ENCODE assay signal across 8 mouse cellular contexts in the genomic region with DNA sequence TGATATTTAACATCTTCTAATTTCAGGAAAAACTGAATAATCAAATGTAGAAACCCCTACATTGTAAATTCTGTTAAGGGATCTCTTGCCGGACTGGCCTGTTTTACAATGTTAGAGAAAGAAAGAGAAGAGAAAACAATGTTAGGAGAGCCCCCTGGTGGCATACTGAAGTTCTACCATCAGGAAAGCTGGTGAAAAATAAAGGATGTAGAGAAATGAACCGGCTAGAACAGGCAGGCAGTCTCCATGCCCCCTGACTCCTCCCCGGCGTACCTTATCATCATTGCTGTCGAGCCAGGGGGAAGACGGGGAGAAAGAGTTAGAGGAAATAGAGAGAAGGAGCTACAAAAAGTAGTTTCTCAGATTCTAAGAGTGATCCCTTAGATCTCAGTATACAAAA. TPM values are rescaled to one million over a fixed set of nuclear protein-coding genes. Genes with fewer than 3 reads are reported as not detected.
DNase-seq lines count a peak whose midpoint lies in the region; ATAC-seq lines count a peak whose summit lies in the region.
"Had no signal": no experiment of that assay in that cellular context is flagged by ENCODE, and none has a peak within 500 bp of the region (broad histone marks: within the 10 kb centered on the region; RNA-seq: fewer than 3 reads in every experiment).

No protein-coding gene starts in this region.

- H3K4me1 ChIP-seq in midbrain, embryonic 14.5 days (ENCODE audit: control insufficient read depth, insufficient read depth, low read length) = no peaks in the 10 kb centered on the region
- H3K4me1 ChIP-seq in midbrain, embryonic 11.5 days (ENCODE audit: control insufficient read depth, insufficient read depth, low read length) = no peaks in the 10 kb centered on the region

- ATAC-seq in midbrain, embryonic 14.5 days (ENCODE audit: low FRiP score, low TSS enrichment) = no peak
- ATAC-seq in midbrain, embryonic 11.5 days (ENCODE audit: low FRiP score) = no peak
- ATAC-seq in hematopoietic stem cell, adult 5-6 weeks (replicated peaks in 1 of 2; ENCODE audit: insufficient read depth in 1 of 2, low FRiP score in 2 of 2, low TSS enrichment in 1 of 2, low read depth in 1 of 2, poor library complexity in 2 of 2, severe bottlenecking in 2 of 2) = peak; percentile 43 to 46; a peak in 2 of 4 replicates

- no peak overlapping the region for H3K4me2 ChIP-seq in midbrain, embryonic 14.5 days (ENCODE audit: low read length)
- no peak overlapping the region for H3K4me2 ChIP-seq in midbrain, embryonic 11.5 days

- intact Hi-C loops in left cerebral cortex, postnatal 4 days (cut with DNase I) = no loop called here

- H3K27me3 ChIP-seq in midbrain, embryonic 14.5 days (ENCODE audit: control insufficient read depth, insufficient read depth, low read length) = peaks cover 65% of the 10 kb centered on the region
- H3K27me3 ChIP-seq in midbrain, embryonic 11.5 days (ENCODE audit: control insufficient read depth, insufficient read depth, low read length) = peaks cover 43% of the 10 kb centered on the region

- H3K4me3 ChIP-seq in midbrain, embryonic 14.5 days (replicated peaks; ENCODE audit: low read depth, low read length) = no peak overlapping the region
- no peak overlapping the region for H3K4me3 ChIP-seq in midbrain, embryonic 11.5 days (ENCODE audit: low read depth, low read length)

- no peak overlapping the region for H3K9ac ChIP-seq in midbrain, embryonic 14.5 days (replicated peaks; ENCODE audit: low read length)
- H3K9ac ChIP-seq in midbrain, embryonic 11.5 days (ENCODE audit: low read length) = no peak overlapping the region

- peak; percentile 86 for DNase-seq in midbrain, embryonic 14.5 days
- no peak for DNase-seq in midbrain, embryonic 11.5 days (ENCODE audit: low spot score, missing footprints)
- DNase-seq in NIH3T3 (ENCODE audit: low read depth) = peak; percentile 76
- peak; percentile 45 for DNase-seq in cerebellum, adult 9-10 months
- DNase-seq in left cerebral cortex, postnatal 4 days = peak; percentile 52
- DNase-seq in right cerebral cortex, postnatal 14 days = peak; percentile 48

- no peak overlapping the region for H3K27ac ChIP-seq in midbrain, embryonic 14.5 days (replicated peaks; ENCODE audit: low read depth, low read length)
- no peak overlapping the region for H3K27ac ChIP-seq in midbrain, embryonic 11.5 days (ENCODE audit: low read depth, low read length)

- H3K36me3 ChIP-seq in midbrain, embryonic 14.5 days (ENCODE audit: control insufficient read depth, insufficient read depth, low read length) = no peaks in the 10 kb centered on the region
- H3K36me3 ChIP-seq in midbrain, embryonic 11.5 days (ENCODE audit: control insufficient read depth, insufficient read depth, low read length) = no peaks in the 10 kb centered on the region

- no peaks in the 10 kb centered on the region for H3K9me3 ChIP-seq in midbrain, embryonic 14.5 days (ENCODE audit: control insufficient read depth, low read length)
- H3K9me3 ChIP-seq in midbrain, embryonic 11.5 days (ENCODE audit: control insufficient read depth, low read length) = no peaks in the 10 kb centered on the region

- WGBS in midbrain, embryonic 14.5 days = 4% methylated on average over 6 of the region's 6 CpGs
- 15% methylated on average over 6 of the region's 6 CpGs for WGBS in midbrain, embryonic 11.5 days

RNA-seq across cellular contexts. Expression of gene 4930447C04Rik, which starts 32.6 kb away (rescaled TPM):
- polyA plus RNA-seq in midbrain, embryonic 14.5 days (2014; fragmentation: Nextera tagmentation; extraction: Ambion mirVana) = 2.9 and 3.0 TPM in 2 replicates
- 1.3 and 2.6 TPM in 2 replicates for polyA plus RNA-seq in midbrain, embryonic 11.5 days (2014; fragmentation: Nextera tagmentation; extraction: Ambion mirVana)
- 11.9 and 23.3 TPM in 2 replicates for total RNA-seq in hematopoietic stem cell, adult 5-6 weeks (2017)
- 1 to 10 TPM; 5.8 to 7.8 TPM for total RNA-seq in left cerebral cortex, postnatal 4 days (2021)

RNA-seq across cellular contexts. Expression of gene Six6, which starts 33.5 kb away (rescaled TPM):
- polyA plus RNA-seq in midbrain, embryonic 14.5 days (2014; fragmentation: Nextera tagmentation; extraction: Ambion mirVana) = not detected in 2 replicates
- polyA plus RNA-seq in midbrain, embryonic 11.5 days (2014; fragmentation: Nextera tagmentation; extraction: Ambion mirVana) = 0.03 TPM in 1 of 2 replicates, not detected in the other
- total RNA-seq in hematopoietic stem cell, adult 5-6 weeks (2017) = not detected in 2 replicates
- total RNA-seq in left cerebral cortex, postnatal 4 days (2021) = under 1 TPM in 1 of 2 experiments, not detected in 1; 0.10 TPM
- total RNA-seq: gastrocnemius, adult 8-10 months had no signal

Comparison
In these comparisons a context has a peak if more than half of its experiments do, and no peak if none do; other contexts are left out.
1. ATAC-seq: peak in hematopoietic stem cell, adult 5-6 weeks (2 of 2); none in midbrain, embryonic 14.5 days (single experiment) and midbrain, embryonic 11.5 days (single experiment).